Mouse (Mus musculus): ENCODE results near the gene Tmem268. TPM values are rescaled to one million over a fixed set of nuclear protein-coding genes. Genes with fewer than 3 reads are reported as not detected.

The Tmem268 gene
- polyA plus RNA-seq, 1 experiment from 2014 or later = 7.5 TPM

DNA sequence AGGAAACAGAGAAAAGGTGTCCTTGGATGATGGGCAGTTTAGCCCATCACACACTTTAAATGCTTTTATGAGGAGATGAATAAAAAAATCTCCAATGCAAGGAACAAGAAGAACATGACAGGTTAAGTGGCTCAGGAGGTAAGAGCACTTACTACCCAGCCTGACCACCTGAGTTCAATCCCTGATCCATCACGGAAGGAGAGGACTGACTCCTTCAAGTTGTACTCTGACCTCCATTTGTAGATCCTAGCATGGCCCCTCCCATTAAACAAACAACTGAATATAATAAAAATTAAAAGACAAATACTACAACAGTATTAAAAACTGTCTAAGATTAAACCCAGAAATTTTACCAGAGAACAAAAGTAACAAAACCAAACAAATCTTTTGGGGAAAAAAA, 47.4 kb downstream of the Tmem268 start:
- H3K4me2 ChIP-seq (ENCODE audit: low read depth, low read length) = no peak overlapping the region
- no peaks in the 10 kb centered on the region for H3K36me3 ChIP-seq (replicated peaks; ENCODE audit: control insufficient read depth, insufficient read depth, low read depth, low read length)
- WGBS = 73% methylated on average over 1 of the region's 1 CpGs
- no peaks in the 10 kb centered on the region for H3K4me1 ChIP-seq (ENCODE audit: control insufficient read depth, insufficient read depth, low read length)
- no peaks in the 10 kb centered on the region for H3K27me3 ChIP-seq (ENCODE audit: control insufficient read depth, insufficient read depth, low read length)
- ATAC-seq (replicated peaks; ENCODE audit: insufficient number of reproducible peaks, low FRiP score, low TSS enrichment, low read depth) (no peak), DNase-seq (ENCODE audit: low spot score) (no peak)
- no peaks in the 10 kb centered on the region for H3K9me3 ChIP-seq (replicated peaks; ENCODE audit: control insufficient read depth, low read length)
- no peak overlapping the region for H3K4me3 ChIP-seq (ENCODE audit: low read depth, low read length)
- no peak overlapping the region for H3K9ac ChIP-seq (replicated peaks; ENCODE audit: low read length)
- no peak overlapping the region for H3K27ac ChIP-seq (replicated peaks; ENCODE audit: low read depth, low read length)

GRCm38 (mm10) chr4:63608391-63608790, 49.8 kb downstream of the Tmem268 start:
- Histone ChIP-seq H3K27me3 (ENCODE audit: control insufficient read depth, insufficient read depth, low read length) (no peaks in the 10 kb centered on the region), H3K4me2 (ENCODE audit: low read depth, low read length) (no peak overlapping the region), H3K27ac (replicated peaks; ENCODE audit: low read depth, low read length) (no peak overlapping the region), H3K4me3 (ENCODE audit: low read depth, low read length) (no peak overlapping the region), H3K4me1 (ENCODE audit: control insufficient read depth, insufficient read depth, low read length) (no peaks in the 10 kb centered on the region), H3K9me3 (replicated peaks; ENCODE audit: control insufficient read depth, low read length) (no peaks in the 10 kb centered on the region), H3K36me3 (replicated peaks; ENCODE audit: control insufficient read depth, insufficient read depth, low read depth, low read length) (no peaks in the 10 kb centered on the region), H3K9ac (replicated peaks; ENCODE audit: low read length) (no peak overlapping the region)
- WGBS = 73% methylated on average over 7 of the region's 7 CpGs
- DNase-seq (ENCODE audit: low spot score) = no peak
- ATAC-seq (replicated peaks; ENCODE audit: insufficient number of reproducible peaks, low FRiP score, low TSS enrichment, low read depth) = no peak

- no peaks in the 10 kb centered on the region for H3K4me1 ChIP-seq (ENCODE audit: control insufficient read depth, insufficient read depth, low read length)
- no peaks in the 10 kb centered on the region for H3K9me3 ChIP-seq (replicated peaks; ENCODE audit: control insufficient read depth, low read length)
- no peak overlapping the region for H3K4me2 ChIP-seq (ENCODE audit: low read depth, low read length)
- no peaks in the 10 kb centered on the region for H3K27me3 ChIP-seq (ENCODE audit: control insufficient read depth, insufficient read depth, low read length)
- ATAC-seq (replicated peaks; ENCODE audit: insufficient number of reproducible peaks, low FRiP score, low TSS enrichment, low read depth) (no peak), DNase-seq (ENCODE audit: low spot score) (no peak)
- H3K9ac ChIP-seq (replicated peaks; ENCODE audit: low read length) = no peak overlapping the region
- no peaks in the 10 kb centered on the region for H3K36me3 ChIP-seq (replicated peaks; ENCODE audit: control insufficient read depth, insufficient read depth, low read depth, low read length)
- H3K4me3 ChIP-seq (ENCODE audit: low read depth, low read length) = no peak overlapping the region
- no peak overlapping the region for H3K27ac ChIP-seq (replicated peaks; ENCODE audit: low read depth, low read length)
- WGBS = 76% methylated on average over 2 of the region's 2 CpGs
These were observed 63.3 kb downstream of the Tmem268 start for GRCm38 (mm10) chr4:63621861-63622260.

- DNase-seq (ENCODE audit: low spot score) (peak; percentile 54), ATAC-seq (replicated peaks; ENCODE audit: insufficient number of reproducible peaks, low FRiP score, low TSS enrichment, low read depth) (no peak)
- no peak within 1 kb of the TSS for H3K4me3 ChIP-seq (ENCODE audit: low read depth, low read length)
- no peak within 1 kb of the TSS for H3K27ac ChIP-seq (replicated peaks; ENCODE audit: low read depth, low read length)
- H3K4me2 ChIP-seq (ENCODE audit: low read depth, low read length) = no peak within 1 kb of the TSS
- WGBS = 49% methylated on average over 5 of the region's 5 CpGs
- no peak within 1 kb of the TSS for H3K9ac ChIP-seq (replicated peaks; ENCODE audit: low read length)
- H3K27me3 ChIP-seq (ENCODE audit: control insufficient read depth, insufficient read depth, low read length) = no peaks in the 10 kb centered on the region
- H3K9me3 ChIP-seq (replicated peaks; ENCODE audit: control insufficient read depth, low read length) = no peaks in the 10 kb centered on the region
- H3K4me1 ChIP-seq (ENCODE audit: control insufficient read depth, insufficient read depth, low read length) = no peaks in the 10 kb centered on the region
- no peaks in the 10 kb centered on the region for H3K36me3 ChIP-seq (replicated peaks; ENCODE audit: control insufficient read depth, insufficient read depth, low read depth, low read length)
These were observed 63.8 kb downstream of the Tmem268 start, which contains the start of gene Tex48 for GRCm38 (mm10) chr4:63622378-63622835. TSS of gene Tex48 (minus strand) at chr4:63622428.

GRCm38 (mm10) chr4:63625563-63626080, 67.0 kb downstream of the Tmem268 start:
- ATAC-seq (replicated peaks; ENCODE audit: insufficient number of reproducible peaks, low FRiP score, low TSS enrichment, low read depth) (no peak), DNase-seq (ENCODE audit: low spot score) (no peak)

GRCm38 (mm10) chr4:63627111-63627510, 68.5 kb downstream of the Tmem268 start:
- H3K9me3 ChIP-seq (replicated peaks; ENCODE audit: control insufficient read depth, low read length) = no peaks in the 10 kb centered on the region
- DNase-seq (ENCODE audit: low spot score) = no peak
- 81% methylated on average over 8 of the region's 8 CpGs for WGBS
- H3K4me3 ChIP-seq (ENCODE audit: low read depth, low read length) = no peak overlapping the region
- no peaks in the 10 kb centered on the region for H3K4me1 ChIP-seq (ENCODE audit: control insufficient read depth, insufficient read depth, low read length)
- H3K36me3 ChIP-seq (replicated peaks; ENCODE audit: control insufficient read depth, insufficient read depth, low read depth, low read length) = no peaks in the 10 kb centered on the region
- no peak overlapping the region for H3K9ac ChIP-seq (replicated peaks; ENCODE audit: low read length)
- no peak overlapping the region for H3K27ac ChIP-seq (replicated peaks; ENCODE audit: low read depth, low read length)
- H3K27me3 ChIP-seq (ENCODE audit: control insufficient read depth, insufficient read depth, low read length) = no peaks in the 10 kb centered on the region
- H3K4me2 ChIP-seq (ENCODE audit: low read depth, low read length) = no peak overlapping the region
- no peak for ATAC-seq (replicated peaks; ENCODE audit: insufficient number of reproducible peaks, low FRiP score, low TSS enrichment, low read depth)

More at GRCm38 (mm10) chr4:63625563-63626080, 67.0 kb downstream of the Tmem268 start:
- no peak overlapping the region for H3K4me3 ChIP-seq (ENCODE audit: low read depth, low read length)
- no peaks in the 10 kb centered on the region for H3K27me3 ChIP-seq (ENCODE audit: control insufficient read depth, insufficient read depth, low read length)
- no peak overlapping the region for H3K4me2 ChIP-seq (ENCODE audit: low read depth, low read length)
- no peaks in the 10 kb centered on the region for H3K9me3 ChIP-seq (replicated peaks; ENCODE audit: control insufficient read depth, low read length)
- H3K4me1 ChIP-seq (ENCODE audit: control insufficient read depth, insufficient read depth, low read length) = no peaks in the 10 kb centered on the region
- no peak overlapping the region for H3K27ac ChIP-seq (replicated peaks; ENCODE audit: low read depth, low read length)
- WGBS = 68% methylated on average over 3 of the region's 3 CpGs
- no peaks in the 10 kb centered on the region for H3K36me3 ChIP-seq (replicated peaks; ENCODE audit: control insufficient read depth, insufficient read depth, low read depth, low read length)
- no peak overlapping the region for H3K9ac ChIP-seq (replicated peaks; ENCODE audit: low read length)

GRCm38 (mm10) chr4:63633181-63633580, 74.6 kb downstream of the Tmem268 start:
- no peaks in the 10 kb centered on the region for H3K36me3 ChIP-seq (replicated peaks; ENCODE audit: control insufficient read depth, insufficient read depth, low read depth, low read length)
- H3K4me1 ChIP-seq (ENCODE audit: control insufficient read depth, insufficient read depth, low read length) = no peaks in the 10 kb centered on the region
- WGBS = 87% methylated on average over 2 of the region's 2 CpGs
- no peak overlapping the region for H3K9ac ChIP-seq (replicated peaks; ENCODE audit: low read length)
- DNase-seq (ENCODE audit: low spot score) = no peak
- H3K27me3 ChIP-seq (ENCODE audit: control insufficient read depth, insufficient read depth, low read length) = no peaks in the 10 kb centered on the region
- H3K9me3 ChIP-seq (replicated peaks; ENCODE audit: control insufficient read depth, low read length) = no peaks in the 10 kb centered on the region
- no peak overlapping the region for H3K4me3 ChIP-seq (ENCODE audit: low read depth, low read length)
- H3K4me2 ChIP-seq (ENCODE audit: low read depth, low read length) = no peak overlapping the region
- H3K27ac ChIP-seq (replicated peaks; ENCODE audit: low read depth, low read length) = no peak overlapping the region
- no peak for ATAC-seq (replicated peaks; ENCODE audit: insufficient number of reproducible peaks, low FRiP score, low TSS enrichment, low read depth)
